8 mouse cellular contexts compared by ENCODE assay signal in the genomic region with DNA sequence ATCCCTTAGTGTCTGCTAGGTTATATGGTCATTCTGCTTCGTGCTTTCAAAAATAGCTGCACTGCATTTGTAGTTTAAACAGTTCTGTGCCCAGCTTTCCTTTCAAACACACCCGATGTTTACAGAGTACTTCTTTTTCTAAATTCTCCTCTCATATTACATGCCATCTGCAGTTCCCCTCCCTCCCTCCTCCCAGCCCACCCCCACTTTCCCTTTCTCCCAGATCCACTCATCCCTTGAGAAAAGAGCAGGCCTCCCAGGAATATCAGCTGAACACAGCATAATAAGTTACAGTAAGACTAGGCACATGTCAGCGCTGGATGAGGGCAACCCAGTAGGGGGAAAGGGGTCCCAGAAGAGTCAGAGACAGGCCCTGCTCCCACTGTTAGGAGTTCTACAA. TPM values are rescaled to one million over a fixed set of nuclear protein-coding genes. Genes with fewer than 3 reads are reported as not detected.
DNase-seq lines count a peak whose midpoint lies in the region; ATAC-seq and TF ChIP-seq lines count a peak whose summit lies in the region.

No protein-coding gene starts in this region.

- TF ChIP-seq CTCF in MEL (IDR thresholded peaks at IDR 0.05 in 2 of 3, conservative IDR thresholded peaks at IDR 0.05 in 1 of 3; ENCODE audit: control insufficient read depth in 1 of 3, insufficient read depth in 1 of 3, low read depth in 2 of 3, low read length in 3 of 3, poor library complexity in 1 of 3, severe bottlenecking in 1 of 3) = no peak

- no peaks in the 10 kb centered on the region for H3K27me3 ChIP-seq in heart, embryonic 14.5 days (ENCODE audit: control insufficient read depth, insufficient read depth, low read length)
- H3K27me3 ChIP-seq in MEL (ENCODE audit: control insufficient read depth in 1 of 2, insufficient read depth in 2 of 2, low read length in 2 of 2) = no peaks in the 10 kb centered on the region
- no peaks in the 10 kb centered on the region for H3K27me3 ChIP-seq in hindbrain, embryonic 10.5 days (ENCODE audit: insufficient read depth, poor library complexity, severe bottlenecking)
- H3K27me3 ChIP-seq in midbrain, embryonic 14.5 days (ENCODE audit: control insufficient read depth, insufficient read depth, low read length) = no peaks in the 10 kb centered on the region

- H3K4me2 ChIP-seq in heart, embryonic 14.5 days (ENCODE audit: low read length) = no peak overlapping the region
- peak overlapping the region; percentile 77 for H3K4me2 ChIP-seq in midbrain, embryonic 14.5 days (ENCODE audit: low read length)

- no peak for TF ChIP-seq POLR2A in MEL (IDR thresholded peaks at IDR 0.05; ENCODE audit: control insufficient read depth in 1 of 2, insufficient read depth in 1 of 2, low read depth in 1 of 2, low read length in 2 of 2, poor library complexity in 1 of 2)

- TF ChIP-seq RAD21 in MEL (IDR thresholded peaks at IDR 0.05; ENCODE audit: low read depth, low read length) = no peak

- peak overlapping the region; percentile 91; the same call in 1 of the 2 replicates for H3K9ac ChIP-seq in heart, embryonic 14.5 days (ENCODE audit: low read length)
- no peak overlapping the region for H3K9ac ChIP-seq in MEL (ENCODE audit: control insufficient read depth, low read depth, low read length, poor library complexity, severe bottlenecking)
- H3K9ac ChIP-seq in midbrain, embryonic 14.5 days (replicated peaks; ENCODE audit: low read length) = peak overlapping the region; percentile 96

- WGBS in heart, embryonic 14.5 days = 87% methylated on average over 3 of the region's 3 CpGs
- WGBS in hindbrain, embryonic 10.5 days = 89% methylated on average over 3 of the region's 3 CpGs
- 94% methylated on average over 3 of the region's 3 CpGs for WGBS in midbrain, embryonic 14.5 days

- intact Hi-C loops in heart, postnatal 36 days (cut with DNase I) = loop anchor here (2.0 to 10.0 kb wide), 3 partner anchors 154 to 233 kb away; partner anchors contain the start of genes Esyt2 and Wdr60

- no peak for DNase-seq in heart, postnatal 36 days
- DNase-seq in MEL (ENCODE audit: low read depth, low spot score) = no peak
- no peak for DNase-seq in hindbrain, embryonic 10.5 days (ENCODE audit: low spot score)
- DNase-seq in midbrain, embryonic 14.5 days = no peak
- DNase-seq in spleen, postnatal 36 days (ENCODE audit: low spot score in 2 of 2) = no peak
- no peak for DNase-seq in right cerebral cortex, postnatal 4 days
- no peak for DNase-seq in cerebellum, postnatal 36 days

- peaks cover 2% of the 10 kb centered on the region; the same call in 1 of the 2 replicates for H3K36me3 ChIP-seq in heart, embryonic 14.5 days (ENCODE audit: control insufficient read depth, insufficient read depth, low read length)
- peaks cover 4 to 12% of the 10 kb centered on the region in 2 experiments; a peak in 3 of 4 replicates for H3K36me3 ChIP-seq in MEL (ENCODE audit: control insufficient read depth in 1 of 2, insufficient read depth in 2 of 2, low read length in 2 of 2)
- H3K36me3 ChIP-seq in hindbrain, embryonic 10.5 days = peaks cover 51% of the 10 kb centered on the region
- 0 out of 2 replicates have a peak, but pooled peaks cover 4% of the 10 kb centered on the region for H3K36me3 ChIP-seq in midbrain, embryonic 14.5 days (ENCODE audit: control insufficient read depth, insufficient read depth, low read length)

- H3K27ac ChIP-seq in heart, embryonic 14.5 days (replicated peaks in 1 of 2; ENCODE audit: control insufficient read depth in 1 of 2, insufficient read depth in 1 of 2, low read depth in 2 of 2, low read length in 2 of 2) = no peak overlapping the region
- no peak overlapping the region for H3K27ac ChIP-seq in MEL (ENCODE audit: control insufficient read depth, low read depth, low read length)
- no peak overlapping the region for H3K27ac ChIP-seq in hindbrain, embryonic 10.5 days
- H3K27ac ChIP-seq in midbrain, embryonic 14.5 days (replicated peaks; ENCODE audit: low read depth, low read length) = no peak overlapping the region

- H3K9me3 ChIP-seq in heart, embryonic 14.5 days (ENCODE audit: control insufficient read depth, low read length) = no peaks in the 10 kb centered on the region
- H3K9me3 ChIP-seq in MEL (replicated peaks; ENCODE audit: insufficient read depth, low read length) = no peaks in the 10 kb centered on the region
- peaks cover 13% of the 10 kb centered on the region; the same call in 1 of the 2 replicates for H3K9me3 ChIP-seq in hindbrain, embryonic 10.5 days
- no peaks in the 10 kb centered on the region for H3K9me3 ChIP-seq in midbrain, embryonic 14.5 days (ENCODE audit: control insufficient read depth, low read length)

- peaks cover 34% of the 10 kb centered on the region for H3K79me2 ChIP-seq in MEL (ENCODE audit: control insufficient read depth, insufficient read depth, low read length, poor library complexity)

- H3K4me3 ChIP-seq in heart, embryonic 14.5 days (ENCODE audit: control insufficient read depth in 1 of 2, insufficient read depth in 1 of 2, low read depth in 1 of 2, low read length in 2 of 2) = no peak overlapping the region; a peak in 1 of 4 replicates
- H3K4me3 ChIP-seq in MEL (ENCODE audit: control insufficient read depth in 1 of 2, insufficient read depth in 1 of 2, low read depth in 2 of 2, low read length in 2 of 2) = no peak overlapping the region
- H3K4me3 ChIP-seq in hindbrain, embryonic 10.5 days = peak overlapping the region; percentile 85
- H3K4me3 ChIP-seq in midbrain, embryonic 14.5 days (replicated peaks; ENCODE audit: low read depth, low read length) = peak overlapping the region; percentile 86

- no peak for ATAC-seq in heart, embryonic 14.5 days (ENCODE audit: insufficient number of reproducible peaks, insufficient read depth, low FRiP score, low read depth)
- no peak for ATAC-seq in midbrain, embryonic 14.5 days (ENCODE audit: low FRiP score, low TSS enrichment)

- peaks cover 3 to 9% of the 10 kb centered on the region in 2 experiments for H3K4me1 ChIP-seq in heart, embryonic 14.5 days (ENCODE audit: control insufficient read depth in 2 of 2, insufficient read depth in 2 of 2, low read length in 2 of 2)
- H3K4me1 ChIP-seq in MEL (ENCODE audit: control insufficient read depth in 1 of 2, insufficient read depth in 2 of 2, low read length in 2 of 2) = peaks cover 8 to 11% of the 10 kb centered on the region in 2 experiments; a peak in 3 of 4 replicates
- peaks cover 15% of the 10 kb centered on the region for H3K4me1 ChIP-seq in hindbrain, embryonic 10.5 days (replicated peaks)
- peaks cover 11% of the 10 kb centered on the region for H3K4me1 ChIP-seq in midbrain, embryonic 14.5 days (ENCODE audit: control insufficient read depth, insufficient read depth, low read length)

- no peak for TF ChIP-seq EP300 in MEL (IDR thresholded peaks at IDR 0.05; ENCODE audit: low read depth in 1 of 2, low read length in 2 of 2)

TF ChIP-seq in MEL, 35 proteins besides CTCF, POLR2A, EP300 and RAD21:
- TF ChIP-seq SIN3A (IDR thresholded peaks at IDR 0.05; ENCODE audit: low read length) (0 out of 2 replicates have a peak, but pooled peaks have one; percentile 18), USF2 (IDR thresholded peaks at IDR 0.05; ENCODE audit: borderline replicate concordance in 1 of 2, insufficient read depth in 1 of 2, low read depth in 1 of 2, low read length in 2 of 2) (no peak), HCFC1 (IDR thresholded peaks at IDR 0.05; ENCODE audit: low read depth, low read length) (0 out of 2 replicates have a peak, but pooled peaks have one; percentile 8)

RNA-seq across cellular contexts. Expression of gene Zfp386, which starts 1.7 kb away (rescaled TPM):
- polyA plus RNA-seq in heart, embryonic 14.5 days (2014; fragmentation: Nextera tagmentation; extraction: Ambion mirVana) = 29.4 and 32.8 TPM in 2 replicates
- 10 to 100 TPM; 30.2 to 31.3 TPM for total RNA-seq in heart, postnatal 36 days (2021)
- total RNA-seq in MEL (2012; rRNA removed) = 35.6 and 37.1 TPM in 2 replicates
- polyA plus RNA-seq in MEL (2012; ENCODE audit: insufficient read depth in 1 of 2, insufficient read length in 2 of 2, low read depth in 1 of 2, low replicate concordance in 2 of 2, missing spikeins in 1 of 2) = 10 to 100 TPM in 1 of 2 experiments, not detected in 1; 28.8 TPM
- 60.9 and 63.0 TPM in 2 replicates for polyA plus RNA-seq in hindbrain, embryonic 10.5 days (2016; fragmentation: Nextera tagmentation; extraction: Ambion mirVana)
- 63.3 and 65.3 TPM in 2 replicates for polyA plus RNA-seq in midbrain, embryonic 14.5 days (2014; fragmentation: Nextera tagmentation; extraction: Ambion mirVana)

RNA-seq across cellular contexts. Expression of gene Vipr2, which starts 28.3 kb away (rescaled TPM):
- 0.74 and 0.95 TPM in 2 replicates for polyA plus RNA-seq in heart, embryonic 14.5 days (2014; fragmentation: Nextera tagmentation; extraction: Ambion mirVana)
- total RNA-seq in heart, postnatal 36 days (2021) = 1 to 10 TPM; 1.6 to 2.9 TPM
- not detected in 2 replicates for total RNA-seq in MEL (2012; rRNA removed)
- not detected for polyA plus RNA-seq in MEL (2012; ENCODE audit: insufficient read depth in 1 of 2, insufficient read length in 2 of 2, low read depth in 1 of 2, low replicate concordance in 2 of 2, missing spikeins in 1 of 2)
- polyA plus RNA-seq in hindbrain, embryonic 10.5 days (2016; fragmentation: Nextera tagmentation; extraction: Ambion mirVana) = 1.3 and 1.5 TPM in 2 replicates
- polyA plus RNA-seq in midbrain, embryonic 14.5 days (2014; fragmentation: Nextera tagmentation; extraction: Ambion mirVana) = 0.55 and 0.97 TPM in 2 replicates

Comparison
In these comparisons a context has a peak if more than half of its experiments do, and no peak if none do; other contexts are left out.
1. H3K4me3 ChIP-seq: peak in hindbrain, embryonic 10.5 days (single experiment) and midbrain, embryonic 14.5 days (single experiment); none in heart, embryonic 14.5 days (0 of 2) and MEL (0 of 2).